13 mouse cellular contexts compared by ENCODE assay signal in the genomic region with DNA sequence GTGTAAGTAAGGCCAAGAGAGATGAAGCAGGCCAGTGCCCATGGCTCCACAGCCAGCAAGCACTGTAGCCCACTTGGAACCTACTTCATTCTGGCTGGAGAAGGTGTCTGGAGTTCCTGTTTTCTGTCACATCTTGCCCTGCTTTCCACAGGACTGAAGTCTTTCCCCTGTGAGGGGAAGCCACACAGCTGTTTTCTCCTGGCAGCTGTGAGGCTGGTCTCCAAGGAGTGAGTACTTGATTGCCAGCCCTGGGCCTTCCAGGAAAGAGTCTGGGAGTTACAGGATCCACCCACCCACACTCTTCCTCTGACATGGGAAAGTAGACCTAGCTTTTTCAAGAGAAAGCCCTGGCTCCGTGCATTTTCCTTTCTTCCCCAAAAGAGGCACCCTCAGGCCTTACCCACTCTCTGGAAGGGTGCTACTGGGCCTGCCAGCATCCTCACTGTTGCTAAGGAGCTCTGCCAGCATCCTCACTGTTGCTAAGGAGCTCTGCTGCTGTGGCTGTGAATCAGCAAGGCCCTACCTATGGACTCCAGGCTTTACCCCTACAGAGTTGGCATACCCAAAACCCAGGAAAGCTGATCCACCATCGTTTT. TPM values are rescaled to one million over a fixed set of nuclear protein-coding genes. Genes with fewer than 3 reads are reported as not detected.
DNase-seq lines count a peak whose midpoint lies in the region; ATAC-seq and TF ChIP-seq lines count a peak whose summit lies in the region.
"Had no signal": no experiment of that assay in that cellular context is flagged by ENCODE, and none has a peak within 500 bp of the region (broad histone marks: within the 10 kb centered on the region; RNA-seq: fewer than 3 reads in every experiment).

No protein-coding gene starts in this region.

- H3K9ac ChIP-seq in hindbrain, embryonic 16.5 days (ENCODE audit: low read depth, low read length), result no peak overlapping the region
- H3K9ac ChIP-seq in hindbrain, embryonic 14.5 days, result no peak overlapping the region
- H3K9ac ChIP-seq: kidney, embryonic 15.5 days; limb, embryonic 15.5 days had no signal

- peak; percentile 68; the same call in 1 of the 2 replicates for ATAC-seq in hindbrain, embryonic 16.5 days
- ATAC-seq in hindbrain, embryonic 14.5 days (ENCODE audit: low FRiP score), result no peak

- no peak for TF ChIP-seq POLR2A in cortical plate, adult 2 months (IDR thresholded peaks at IDR 0.05; ENCODE audit: extremely low read depth, insufficient read depth, low read length)
- TF ChIP-seq POLR2A in kidney, adult 2 months (IDR thresholded peaks at IDR 0.05; ENCODE audit: low read depth, low read length), result no peak

- TF ChIP-seq CTCF in cortical plate, adult 2 months (IDR thresholded peaks at IDR 0.05; ENCODE audit: extremely low read depth, insufficient read depth, low read length), result no peak
- no peak for TF ChIP-seq CTCF in kidney, adult 2 months (conservative IDR thresholded peaks at IDR 0.05; ENCODE audit: insufficient read depth, insufficient read length, low read depth, low read length)

- H3K9me3 ChIP-seq in hindbrain, embryonic 16.5 days (ENCODE audit: control insufficient read depth, low read length), result no peaks in the 10 kb centered on the region
- H3K9me3 ChIP-seq in hindbrain, embryonic 14.5 days (ENCODE audit: control insufficient read depth, low read length), result no peaks in the 10 kb centered on the region
- H3K9me3 ChIP-seq: kidney, embryonic 15.5 days; limb, embryonic 15.5 days had no signal

- H3K4me2 ChIP-seq in hindbrain, embryonic 16.5 days (ENCODE audit: low read length), result no peak overlapping the region
- H3K4me2 ChIP-seq in hindbrain, embryonic 14.5 days (replicated peaks), result no peak overlapping the region
- H3K4me2 ChIP-seq: kidney, embryonic 15.5 days; limb, embryonic 15.5 days had no signal

- no peak overlapping the region for H3K4me3 ChIP-seq in hindbrain, embryonic 16.5 days (ENCODE audit: low read length)
- H3K4me3 ChIP-seq in hindbrain, embryonic 14.5 days (replicated peaks; ENCODE audit: low read length), result no peak overlapping the region
- no peak overlapping the region for H3K4me3 ChIP-seq in cortical plate, adult 2 months (ENCODE audit: insufficient read depth, low read length)
- H3K4me3 ChIP-seq in kidney, adult 2 months (ENCODE audit: insufficient read depth, low read depth, low read length), result no peak overlapping the region
- H3K4me3 ChIP-seq: kidney, embryonic 15.5 days; limb, embryonic 15.5 days had no signal

- no peaks in the 10 kb centered on the region for H3K27me3 ChIP-seq in hindbrain, embryonic 16.5 days (replicated peaks; ENCODE audit: control insufficient read depth, insufficient read depth, low read length)
- H3K27me3 ChIP-seq in hindbrain, embryonic 14.5 days (ENCODE audit: control insufficient read depth, insufficient read depth, low read length), result peaks cover 10% of the 10 kb centered on the region; the same call in 1 of the 2 replicates
- H3K27me3 ChIP-seq in kidney, adult 2 months (replicated peaks; ENCODE audit: control insufficient read depth, insufficient read depth, low read length), result no peaks in the 10 kb centered on the region

- 41% methylated on average over 2 of the region's 2 CpGs for WGBS in hindbrain, embryonic 16.5 days
- WGBS in hindbrain, embryonic 14.5 days, result 45% methylated on average over 2 of the region's 2 CpGs
- WGBS in kidney, adult 2 months, result 55% methylated on average over 2 of the region's 2 CpGs

- intact Hi-C loops in left cerebral cortex, postnatal 25 days (cut with DNase I), result no loop called here

- peak overlapping the region; percentile 6; the same call in 1 of the 2 replicates for H3K27ac ChIP-seq in hindbrain, embryonic 16.5 days (ENCODE audit: low read depth, low read length)
- no peak overlapping the region for H3K27ac ChIP-seq in hindbrain, embryonic 14.5 days
- peak overlapping the region; percentile 58 for H3K27ac ChIP-seq in cortical plate, adult 2 months (ENCODE audit: insufficient read depth, low read length)
- H3K27ac ChIP-seq in kidney, adult 2 months (ENCODE audit: insufficient read depth, low read depth, low read length), result no peak overlapping the region
- H3K27ac ChIP-seq: kidney, embryonic 15.5 days; limb, embryonic 15.5 days had no signal

- no peaks in the 10 kb centered on the region for H3K36me3 ChIP-seq in hindbrain, embryonic 16.5 days (ENCODE audit: control insufficient read depth, insufficient read depth, low read length)
- no peaks in the 10 kb centered on the region for H3K36me3 ChIP-seq in hindbrain, embryonic 14.5 days (replicated peaks; ENCODE audit: control insufficient read depth, insufficient read depth)
- H3K36me3 ChIP-seq in kidney, adult 2 months (ENCODE audit: control insufficient read depth, insufficient read depth, low read length), result no peaks in the 10 kb centered on the region
- H3K36me3 ChIP-seq: kidney, embryonic 15.5 days; limb, embryonic 15.5 days had no signal

- no peak for DNase-seq in hindbrain, embryonic 14.5 days (ENCODE audit: low spot score)
- DNase-seq in MN1 (ENCODE audit: low spot score), result peak; percentile 33
- DNase-seq in left cerebral cortex, postnatal 25 days (ENCODE audit: low spot score in 2 of 2), result peak; percentile 31 to 82
- DNase-seq in spleen, postnatal 36 days (ENCODE audit: low spot score in 2 of 2), result no peak
- DNase-seq in cerebellum, adult 11-12 months, result no peak
- no peak for DNase-seq in kidney, adult 2 months
- DNase-seq: spleen, adult 18-20 months had no signal

- H3K4me1 ChIP-seq in hindbrain, embryonic 16.5 days (ENCODE audit: control insufficient read depth, insufficient read depth, low read depth, low read length), result no peaks in the 10 kb centered on the region; the same call in 1 of the 2 replicates
- no peaks in the 10 kb centered on the region for H3K4me1 ChIP-seq in hindbrain, embryonic 14.5 days (replicated peaks; ENCODE audit: control insufficient read depth, insufficient read depth, low read length)
- H3K4me1 ChIP-seq in cortical plate, adult 2 months (ENCODE audit: control insufficient read depth, insufficient read depth, low read length), result peaks cover 4% of the 10 kb centered on the region
- H3K4me1 ChIP-seq in kidney, adult 2 months (ENCODE audit: control insufficient read depth, insufficient read depth, low read length), result no peaks in the 10 kb centered on the region
- H3K4me1 ChIP-seq: limb, embryonic 15.5 days had no signal

RNA-seq across cellular contexts. Expression of a gene that starts 3.1 kb away (rescaled TPM):
- polyA plus RNA-seq in hindbrain, embryonic 16.5 days (2015; fragmentation: Nextera tagmentation; extraction: Ambion mirVana), result 1.6 and 2.0 TPM in 2 replicates
- 0.96 and 1.2 TPM in 2 replicates for polyA plus RNA-seq in hindbrain, embryonic 14.5 days (2014; fragmentation: Nextera tagmentation; extraction: Ambion mirVana)
- 3.0 and 3.5 TPM in 2 replicates for polyA plus RNA-seq in cortical plate, adult 2 months (2012; rRNA removed)
- total RNA-seq in left cerebral cortex, postnatal 25 days (2021), result 1 to 10 TPM in 1 of 2 experiments, not detected in 1; 1.4 TPM
- polyA plus RNA-seq in kidney, adult 2 months (2012; rRNA removed), result 0.18 and 0.45 TPM in 2 replicates
- total RNA-seq: common myeloid progenitor, adult 5-6 weeks; megakaryocyte-erythroid progenitor cell, adult 5-6 weeks had no signal

RNA-seq across cellular contexts. Expression of a gene that starts 6.6 kb away (rescaled TPM):
- 6,688 and 8,147 TPM in 2 replicates for polyA plus RNA-seq in hindbrain, embryonic 16.5 days (2015; fragmentation: Nextera tagmentation; extraction: Ambion mirVana)
- polyA plus RNA-seq in hindbrain, embryonic 14.5 days (2014; fragmentation: Nextera tagmentation; extraction: Ambion mirVana), result 6,611 and 7,624 TPM in 2 replicates
- 389 and 531 TPM in 2 replicates for polyA plus RNA-seq in cortical plate, adult 2 months (2012; rRNA removed)
- 100 to 1,000 TPM; 427 to 477 TPM for total RNA-seq in left cerebral cortex, postnatal 25 days (2021)
- 4,083 and 5,122 TPM in 2 replicates for polyA plus RNA-seq in kidney, adult 2 months (2012; rRNA removed)

RNA-seq across cellular contexts. Expression of a gene that starts 16.2 kb away (rescaled TPM):
- 0.61 and 1.3 TPM in 2 replicates for polyA plus RNA-seq in hindbrain, embryonic 16.5 days (2015; fragmentation: Nextera tagmentation; extraction: Ambion mirVana)
- 0.82 TPM in 1 of 2 replicates, not detected in the other for polyA plus RNA-seq in hindbrain, embryonic 14.5 days (2014; fragmentation: Nextera tagmentation; extraction: Ambion mirVana)
- 1.9 and 2.1 TPM in 2 replicates for polyA plus RNA-seq in cortical plate, adult 2 months (2012; rRNA removed)
- under 1 TPM in 1 of 2 experiments, not detected in 1; 0.73 TPM for total RNA-seq in left cerebral cortex, postnatal 25 days (2021)
- polyA plus RNA-seq in kidney, adult 2 months (2012; rRNA removed), result 0.22 and 0.34 TPM in 2 replicates
- total RNA-seq: common myeloid progenitor, adult 5-6 weeks; megakaryocyte-erythroid progenitor cell, adult 5-6 weeks had no signal

RNA-seq across cellular contexts. Expression of a gene that starts 19.6 kb away (rescaled TPM):
- 2,714 and 3,255 TPM in 2 replicates for polyA plus RNA-seq in hindbrain, embryonic 16.5 days (2015; fragmentation: Nextera tagmentation; extraction: Ambion mirVana)
- polyA plus RNA-seq in hindbrain, embryonic 14.5 days (2014; fragmentation: Nextera tagmentation; extraction: Ambion mirVana), result 2,517 and 2,859 TPM in 2 replicates
- 139 and 197 TPM in 2 replicates for polyA plus RNA-seq in cortical plate, adult 2 months (2012; rRNA removed)
- 100 to 1,000 TPM; 501 to 528 TPM for total RNA-seq in left cerebral cortex, postnatal 25 days (2021)
- polyA plus RNA-seq in kidney, adult 2 months (2012; rRNA removed), result 1,733 and 2,108 TPM in 2 replicates

RNA-seq across cellular contexts. Expression of a gene that starts 26.7 kb away (rescaled TPM):
- 4.9 and 16.1 TPM in 2 replicates for polyA plus RNA-seq in hindbrain, embryonic 16.5 days (2015; fragmentation: Nextera tagmentation; extraction: Ambion mirVana)
- polyA plus RNA-seq in hindbrain, embryonic 14.5 days (2014; fragmentation: Nextera tagmentation; extraction: Ambion mirVana), result 38.0 and 95.6 TPM in 2 replicates
- polyA plus RNA-seq in cortical plate, adult 2 months (2012; rRNA removed), result 0.15 and 0.21 TPM in 2 replicates
- not detected for total RNA-seq in left cerebral cortex, postnatal 25 days (2021)
- not detected in 2 replicates for polyA plus RNA-seq in kidney, adult 2 months (2012; rRNA removed)
- total RNA-seq: common myeloid progenitor, adult 5-6 weeks; megakaryocyte-erythroid progenitor cell, adult 5-6 weeks had no signal

Comparison
In these comparisons a context has a peak if more than half of its experiments do, and no peak if none do; other contexts are left out.
1. H3K27ac ChIP-seq: peak in hindbrain, embryonic 16.5 days (single experiment) and cortical plate, adult 2 months (single experiment); none in hindbrain, embryonic 14.5 days (single experiment) and kidney, adult 2 months (single experiment).
2. DNase-seq: peak in MN1 (single experiment) and left cerebral cortex, postnatal 25 days (2 of 2); none in hindbrain, embryonic 14.5 days (single experiment), spleen, postnatal 36 days (0 of 2), cerebellum, adult 11-12 months (single experiment) and kidney, adult 2 months (single experiment).